Mouse (Mus musculus) forebrain, embryonic 12.5 days (tissue): ENCODE measurements around the gene Snrpd2. TPM values are rescaled to one million over a fixed set of nuclear protein-coding genes. Genes with fewer than 3 reads are reported as not detected.
"Not testable (repeated sequence)": the region's sequence is repeated elsewhere in the genome, so short reads cannot be mapped to it uniquely, and the experiment has no call there.

Experiments used
- ATAC-seq: fragments of 200-750 bp; cut with Nextera tagmentation; 2 replicates; pipeline ENCODE4 v1.8.0; 2017; ENCODE audit warnings: moderate TSS enrichment; ENCODE audit not compliant: low FRiP score
- H3K27ac ChIP-seq: fragments of 300-500 bp; sonication (generic); 2 replicates; pipeline ENCODE4 v1.5.1; 2016; ENCODE audit warnings: mild to moderate bottlenecking
- H3K27me3 ChIP-seq: fragments of 300-500 bp; sonication (generic); 2 replicates; pipeline ENCODE4 v1.6.1; 2016; ENCODE audit warnings: mild to moderate bottlenecking
- H3K36me3 ChIP-seq: fragments of 300-500 bp; sonication (generic); replicated peaks from 2 replicates; pipeline ENCODE4 v1.6.1; 2016; ENCODE audit warnings: mild to moderate bottlenecking
- H3K4me1 ChIP-seq: fragments of 300-500 bp; sonication (generic); 2 replicates; pipeline ENCODE4 v1.6.1; 2016
- H3K4me2 ChIP-seq: fragments of 300-500 bp; sonication (generic); 2 replicates; pipeline ENCODE4 v1.6.1; 2016; ENCODE audit warnings: mild to moderate bottlenecking, moderate library complexity
- H3K4me3 ChIP-seq: fragments of 300-500 bp; sonication (generic); replicated peaks from 2 replicates; pipeline ENCODE4 v1.5.1; 2016; ENCODE audit warnings: mild to moderate bottlenecking
- H3K9ac ChIP-seq: fragments of 300-500 bp; sonication (generic); 2 replicates; pipeline ENCODE4 v1.6.1; 2016; ENCODE audit warnings: mild to moderate bottlenecking
- H3K9me3 ChIP-seq: fragments of 300-500 bp; sonication (generic); 2 replicates; pipeline ENCODE4 v1.6.1; 2016
- WGBS: fragments of 180-500 bp; shearing (Covaris S2); methylation state at CpG from one replicate; pipeline ENCODE4 v1.1.7; 2016; 5-methylcytosine and 5-hydroxymethylcytosine counted together
- polyA plus RNA-seq: library from polyadenylated mRNA; unstranded; fragments of >200 nt; fragmentation: Nextera tagmentation; extraction: Ambion mirVana; gene quantifications from 2 replicates; pipeline ENCODE4 v1.2.1, GENCODE M21; 2016

Snrpd2 gene
- polyA plus RNA-seq, 1 experiment from 2014 or later: 153 TPM

DNA sequence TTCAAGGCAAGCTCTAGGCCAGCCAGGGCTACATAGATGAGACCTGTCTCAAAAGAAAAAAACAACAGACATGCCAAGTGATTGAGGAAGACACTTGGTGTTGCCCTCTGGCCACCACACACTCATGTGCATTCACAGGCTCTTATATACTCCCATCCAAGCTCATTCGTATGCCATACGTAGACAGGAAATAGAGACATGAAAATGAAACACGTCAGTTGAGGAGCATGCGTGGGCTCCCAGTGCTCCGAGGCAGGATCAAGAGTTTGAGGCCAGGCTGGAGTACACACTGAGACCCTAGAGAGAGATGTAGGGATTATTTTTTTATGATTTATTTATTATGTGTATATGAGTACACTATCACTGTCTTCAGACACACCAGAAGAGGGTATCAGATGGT lies 20.1 kb upstream of the Snrpd2 start:
- ATAC-seq: no peak
- Histone ChIP-seq H3K9me3 (no peaks in the 10 kb centered on the region), H3K4me2 (no peak overlapping the region), H3K9ac (no peak overlapping the region), H3K27me3 (no peaks in the 10 kb centered on the region), H3K4me1 (peaks cover 13% of the 10 kb centered on the region), H3K27ac (no peak overlapping the region), H3K36me3 (0 out of 2 replicates have a peak, but pooled peaks cover 12% of the 10 kb centered on the region), H3K4me3 (no peak overlapping the region)
- WGBS: 95% methylated on average over 5 of the region's 5 CpGs

DNA sequence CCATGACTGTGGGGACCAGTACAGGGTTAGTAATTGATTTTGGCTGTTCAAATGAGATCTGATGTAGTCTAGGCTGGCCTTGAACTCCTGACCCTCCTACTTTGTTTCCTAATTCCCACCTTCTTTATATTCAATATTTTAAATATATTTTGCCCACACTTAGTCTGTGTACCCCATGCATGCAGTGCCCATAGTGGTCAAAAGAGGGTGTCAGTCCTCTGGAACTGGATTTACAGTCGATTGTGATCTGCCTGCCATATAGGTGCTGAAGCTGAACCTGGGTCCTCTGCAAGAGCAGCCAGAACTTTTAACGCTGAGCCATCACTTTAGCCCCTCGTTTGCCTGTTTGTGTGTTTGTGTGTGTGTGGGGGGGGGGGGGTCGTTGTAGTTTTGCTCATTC lies 18.9 kb upstream of the Snrpd2 start:
- peaks cover 16% of the 10 kb centered on the region for H3K36me3 ChIP-seq
- peaks cover 13% of the 10 kb centered on the region for H3K4me1 ChIP-seq
- peak overlapping the region; percentile 91 for H3K27ac ChIP-seq
- H3K9me3 ChIP-seq: no peaks in the 10 kb centered on the region
- peak overlapping the region; percentile 64 for H3K4me2 ChIP-seq
- peak overlapping the region; percentile 42; the same call in 1 of the 2 replicates for H3K4me3 ChIP-seq
- H3K9ac ChIP-seq: peak overlapping the region; percentile 56
- no peak for ATAC-seq
- 42% methylated on average over 4 of the region's 4 CpGs for WGBS
- no peaks in the 10 kb centered on the region for H3K27me3 ChIP-seq

GRCm38 (mm10) chr7:19131324-19131848 lies 18.1 kb upstream of the Snrpd2 start:
- peak overlapping the region; percentile 91 for H3K27ac ChIP-seq
- H3K9ac ChIP-seq: peak overlapping the region; percentile 56
- peak; percentile 99 for ATAC-seq
- H3K4me2 ChIP-seq: peak overlapping the region; percentile 64
- H3K36me3 ChIP-seq: peaks cover 18% of the 10 kb centered on the region
- peak overlapping the region; percentile 42 for H3K4me3 ChIP-seq
- peaks cover 13% of the 10 kb centered on the region for H3K4me1 ChIP-seq
- H3K9me3 ChIP-seq: no peaks in the 10 kb centered on the region
- H3K27me3 ChIP-seq: no peaks in the 10 kb centered on the region
- under 1% methylated on average over 39 of the region's 39 CpGs for WGBS

GRCm38 (mm10) chr7:19136168-19136567 lies 13.4 kb upstream of the Snrpd2 start:
- H3K4me3 ChIP-seq: no peak overlapping the region
- ATAC-seq: no peak
- 95% methylated on average over 13 of the region's 13 CpGs for WGBS
- H3K27ac ChIP-seq: no peak overlapping the region
- H3K4me1 ChIP-seq: peaks cover 6% of the 10 kb centered on the region
- no peak overlapping the region for H3K4me2 ChIP-seq
- H3K9ac ChIP-seq: no peak overlapping the region
- H3K27me3 ChIP-seq: no peaks in the 10 kb centered on the region
- H3K9me3 ChIP-seq: no peaks in the 10 kb centered on the region
- H3K36me3 ChIP-seq: peaks cover 54% of the 10 kb centered on the region

DNA sequence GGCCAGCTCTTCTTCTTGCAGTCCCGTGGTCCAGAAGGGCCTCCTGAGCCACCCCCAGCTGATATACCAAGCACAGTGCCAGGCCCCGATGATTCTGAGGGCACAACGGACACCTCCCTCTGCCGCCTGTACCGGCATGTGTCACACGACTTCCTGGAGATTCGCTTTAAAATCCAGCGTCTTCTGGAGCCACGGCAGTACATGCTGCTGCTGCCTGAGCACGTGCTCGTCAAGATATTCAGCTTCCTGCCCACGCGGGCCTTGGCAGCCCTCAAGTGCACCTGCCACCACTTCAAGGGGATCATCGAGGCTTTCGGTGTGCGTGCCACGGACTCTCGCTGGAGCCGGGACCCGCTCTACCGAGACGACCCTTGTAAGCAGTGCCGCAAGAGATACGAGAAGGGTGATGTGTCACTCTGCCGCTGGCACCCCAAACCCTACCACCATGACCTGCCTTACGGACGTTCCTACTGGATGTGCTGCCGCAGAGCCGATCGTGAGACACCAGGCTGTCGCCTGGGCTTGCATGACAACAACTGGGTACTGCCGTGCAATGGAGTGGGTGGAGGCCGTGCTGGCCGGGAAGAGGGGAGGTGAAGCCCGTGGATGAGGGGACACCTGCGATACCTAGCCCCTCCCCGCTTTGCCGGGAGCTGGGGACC lies 12.7 kb upstream of the Snrpd2 start:
- no peak overlapping the region for H3K9ac ChIP-seq
- no peak overlapping the region for H3K4me2 ChIP-seq
- H3K4me1 ChIP-seq: peaks cover 3% of the 10 kb centered on the region
- no peak overlapping the region for H3K4me3 ChIP-seq
- 94% methylated on average over 38 of the region's 38 CpGs for WGBS
- ATAC-seq: no peak
- peaks cover 58% of the 10 kb centered on the region for H3K36me3 ChIP-seq
- no peaks in the 10 kb centered on the region for H3K27me3 ChIP-seq
- no peaks in the 10 kb centered on the region for H3K9me3 ChIP-seq
- H3K27ac ChIP-seq: no peak overlapping the region

DNA sequence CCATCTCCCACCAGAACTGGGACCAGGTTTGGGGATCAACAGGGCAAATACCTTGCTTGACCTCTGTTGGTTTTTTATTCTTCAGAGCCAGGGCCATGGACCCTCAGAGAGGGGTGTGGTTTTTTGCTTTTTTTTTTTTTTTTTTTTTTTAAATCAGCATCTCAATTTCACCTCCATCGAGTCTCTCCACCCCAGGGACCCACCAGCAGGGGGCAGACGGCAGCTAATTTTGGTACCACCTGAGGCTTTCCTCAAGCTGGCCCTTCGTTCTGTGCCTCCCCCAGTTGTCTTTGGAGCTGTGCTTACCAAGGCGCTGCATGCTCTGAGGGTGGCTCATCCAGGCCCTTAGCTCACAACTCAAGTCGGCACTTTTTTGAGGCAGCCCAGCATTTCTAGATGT lies 12.1 kb upstream of the Snrpd2 start:
- ATAC-seq: no peak
- no peak overlapping the region for H3K27ac ChIP-seq
- H3K4me1 ChIP-seq: no peaks in the 10 kb centered on the region
- no peak overlapping the region for H3K4me2 ChIP-seq
- no peak overlapping the region for H3K4me3 ChIP-seq
- no peaks in the 10 kb centered on the region for H3K27me3 ChIP-seq
- H3K9ac ChIP-seq: no peak overlapping the region
- H3K36me3 ChIP-seq: peaks cover 63% of the 10 kb centered on the region
- 51% methylated on average over 5 of the region's 5 CpGs for WGBS
- no peaks in the 10 kb centered on the region for H3K9me3 ChIP-seq

DNA sequence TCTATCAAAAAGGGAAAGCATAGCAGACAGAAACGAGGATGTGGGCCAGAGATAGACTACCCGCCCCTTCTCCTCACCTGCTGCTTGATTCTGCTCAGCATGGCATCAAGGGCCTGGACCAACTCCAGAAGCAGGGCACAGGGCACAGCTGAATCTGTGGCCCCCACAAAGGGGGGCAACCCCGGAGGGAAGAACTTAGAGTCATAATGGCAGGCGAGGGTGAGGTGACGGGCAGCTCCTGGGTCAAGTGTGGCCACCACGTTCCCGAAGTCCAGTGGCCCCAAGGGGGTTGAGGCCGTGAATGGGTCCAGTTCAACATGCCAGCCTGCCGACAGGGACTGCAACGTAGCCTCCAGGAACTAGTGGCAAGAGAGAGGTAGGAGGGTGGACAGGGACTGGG lies 2.7 kb upstream of the Snrpd2 start:
- H3K36me3 ChIP-seq: peaks cover 28% of the 10 kb centered on the region
- ATAC-seq: no peak
- H3K9ac ChIP-seq: no peak overlapping the region
- H3K4me1 ChIP-seq: peaks cover 18% of the 10 kb centered on the region
- no peaks in the 10 kb centered on the region for H3K9me3 ChIP-seq
- WGBS: 90% methylated on average over 10 of the region's 10 CpGs
- H3K27me3 ChIP-seq: no peaks in the 10 kb centered on the region
- H3K4me2 ChIP-seq: no peak overlapping the region
- H3K4me3 ChIP-seq: no peak overlapping the region
- no peak overlapping the region for H3K27ac ChIP-seq

DNA sequence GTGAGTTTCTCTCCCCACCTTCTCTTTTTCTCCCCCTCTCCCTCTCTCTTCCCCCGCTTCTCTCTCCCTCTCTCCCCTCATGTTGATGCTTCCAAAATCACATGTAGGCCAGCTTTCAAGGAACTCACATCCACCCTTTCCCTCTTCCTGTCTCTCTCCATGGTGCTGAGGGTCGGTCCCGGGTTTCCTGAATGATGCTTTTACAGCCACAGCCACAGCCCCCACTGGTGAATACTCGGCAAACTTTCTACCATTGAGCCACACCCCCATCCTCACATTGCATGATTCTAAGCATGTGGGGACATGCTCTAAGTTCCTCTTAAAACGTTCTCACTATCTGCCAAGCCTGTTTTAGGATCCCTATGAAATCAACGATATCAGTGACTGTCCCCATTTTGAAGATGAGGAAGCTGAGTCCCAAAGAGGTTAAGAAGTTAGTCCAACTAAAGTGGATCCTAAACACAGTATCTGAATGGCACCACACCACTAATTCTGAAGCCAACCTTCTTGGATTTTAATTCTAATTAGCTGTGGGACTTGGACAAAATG lies 2.0 kb upstream of the Snrpd2 start:
- ATAC-seq: no peak
- Histone ChIP-seq H3K4me3 (no peak overlapping the region), H3K4me2 (peak overlapping the region; percentile 87), H3K27ac (no peak overlapping the region), H3K4me1 (peaks cover 18% of the 10 kb centered on the region), H3K36me3 (peaks cover 30% of the 10 kb centered on the region), H3K9ac (no peak overlapping the region), H3K27me3 (no peaks in the 10 kb centered on the region), H3K9me3 (no peaks in the 10 kb centered on the region)
- 63% methylated on average over 6 of the region's 6 CpGs for WGBS

DNA sequence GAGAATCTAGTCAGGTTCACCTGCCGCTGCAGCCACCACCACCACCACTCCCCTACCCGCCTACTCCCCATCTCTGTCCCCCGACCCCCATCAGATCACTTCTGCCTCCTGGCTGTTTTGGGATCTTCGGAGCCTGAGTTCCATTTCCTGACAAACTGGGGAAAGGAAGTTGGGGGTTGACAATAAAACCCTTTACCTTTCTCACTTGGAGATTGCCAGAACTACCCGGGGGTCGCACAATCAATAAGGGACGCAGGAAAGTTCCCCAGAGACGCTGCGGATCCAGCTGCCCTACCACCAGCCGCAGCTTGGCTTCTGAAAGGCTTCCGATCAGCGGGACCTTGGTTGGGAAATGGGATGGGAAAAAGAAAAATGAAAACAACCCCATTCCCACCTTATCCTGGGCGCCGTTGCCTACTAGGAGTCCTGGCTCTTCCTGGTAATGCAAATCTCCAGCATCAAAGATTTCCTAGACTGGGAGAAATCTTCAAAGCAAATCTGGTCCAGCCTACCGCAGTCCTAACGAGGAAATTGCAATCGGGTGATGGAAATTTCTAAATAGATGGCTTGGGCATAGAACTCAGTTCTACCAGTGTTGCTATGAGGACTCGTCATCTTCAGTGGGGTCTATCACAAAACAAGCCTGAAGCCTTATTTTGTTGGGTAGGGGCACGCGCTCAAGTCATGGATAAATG lies 1.2 kb upstream of the Snrpd2 start:
- WGBS: 19% methylated on average over 20 of the region's 20 CpGs
- Histone ChIP-seq H3K4me1 (peaks cover 18% of the 10 kb centered on the region), H3K27me3 (no peaks in the 10 kb centered on the region), H3K9me3 (no peaks in the 10 kb centered on the region), H3K9ac (peak overlapping the region; percentile 68), H3K27ac (peak overlapping the region; percentile 73; the same call in 1 of the 2 replicates), H3K4me2 (peak overlapping the region; percentile 87), H3K4me3 (peak overlapping the region; percentile 68), H3K36me3 (peaks cover 34% of the 10 kb centered on the region)
- ATAC-seq: no peak

DNA sequence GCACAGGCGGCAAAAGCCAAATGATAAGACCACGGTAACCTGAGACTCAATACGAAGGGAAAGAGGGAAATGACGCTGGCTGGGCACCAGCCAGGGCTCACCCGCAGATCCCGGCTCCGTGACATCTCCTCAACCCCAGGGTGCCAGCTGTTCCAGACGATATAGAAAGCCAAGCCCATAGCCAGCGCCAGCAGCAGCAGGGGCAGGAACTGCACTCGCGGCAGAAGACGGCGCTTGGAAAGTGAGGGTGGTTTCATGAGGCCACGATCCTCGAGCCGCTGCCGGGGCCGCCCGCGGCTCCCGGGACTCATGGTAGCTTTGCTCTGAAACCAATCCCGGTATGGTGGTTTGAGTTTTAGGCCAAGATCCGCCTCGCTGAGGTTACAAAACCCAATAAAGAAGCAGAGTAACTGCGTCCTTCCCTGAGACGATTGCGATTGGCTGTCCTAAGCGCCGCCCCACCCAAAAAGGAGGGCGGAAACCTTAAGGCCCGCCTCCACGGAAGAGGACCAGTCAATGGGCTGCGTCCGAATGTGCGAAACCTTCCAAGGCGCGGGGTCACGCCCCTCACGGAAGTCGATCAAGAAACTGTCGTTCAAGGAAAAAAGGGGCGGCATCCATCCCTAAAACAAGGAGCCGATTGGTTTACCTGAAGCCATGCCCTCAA lies 514 bp upstream of the Snrpd2 start, which contains the start of gene Qpctl:
Gene Qpctl, minus strand, starts transcription at position 417 of the 667 bp plus-strand sequence.
- Histone ChIP-seq H3K27me3 (no peaks in the 10 kb centered on the region), H3K27ac (peak within 1 kb of the TSS; percentile 89), H3K9ac (peak within 1 kb of the TSS; percentile 73), H3K4me2 (peak within 1 kb of the TSS; percentile 87), H3K9me3 (no peaks in the 10 kb centered on the region), H3K4me3 (peak within 1 kb of the TSS; percentile 68), H3K4me1 (peaks cover 18% of the 10 kb centered on the region), H3K36me3 (peaks cover 41% of the 10 kb centered on the region)
- WGBS: under 1% methylated on average over 43 of the region's 43 CpGs
- peak; percentile 97 for ATAC-seq

GRCm38 (mm10) chr7:19151121-19151520 lies 1.6 kb downstream of the Snrpd2 start:
- H3K9ac ChIP-seq, H3K27me3 ChIP-seq, H3K4me2 ChIP-seq, ATAC-seq, H3K27ac ChIP-seq, H3K9me3 ChIP-seq: not testable (repeated sequence)
- Histone ChIP-seq H3K36me3 (peaks cover 48% of the 10 kb centered on the region), H3K4me3 (0 out of 2 replicates have a peak overlapping the region, but pooled peaks have one; percentile 68), H3K4me1 (peaks cover 18% of the 10 kb centered on the region)
- 91% methylated on average over 10 of the region's 10 CpGs for WGBS

DNA sequence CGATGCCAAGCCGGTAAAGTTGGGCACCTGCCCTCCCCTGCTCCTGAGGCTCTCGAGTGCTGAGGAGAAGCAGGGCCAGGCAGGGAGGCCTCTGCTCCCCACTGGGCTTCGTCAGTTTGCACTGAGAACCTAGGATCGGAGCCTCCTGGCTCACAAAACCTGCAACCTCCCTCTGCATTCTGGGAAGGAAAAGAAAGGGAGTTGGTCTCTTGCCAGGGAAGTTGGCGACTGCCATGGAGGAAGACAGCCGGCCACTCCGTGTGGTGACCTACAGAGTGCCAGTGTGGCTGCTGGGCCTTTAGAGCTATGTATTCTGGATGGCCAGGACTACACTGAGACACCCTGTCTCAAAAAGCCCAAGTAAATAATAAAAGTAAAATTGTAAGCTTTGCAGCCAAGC lies 5.3 kb downstream of the Snrpd2 start:
- no peak for ATAC-seq

More for the DNA sequence above, 5.3 kb downstream of the Snrpd2 start:
- peaks cover 39% of the 10 kb centered on the region for H3K36me3 ChIP-seq
- no peak overlapping the region for H3K4me2 ChIP-seq
- H3K4me1 ChIP-seq: peaks cover 26% of the 10 kb centered on the region
- H3K9me3 ChIP-seq: no peaks in the 10 kb centered on the region
- no peak overlapping the region for H3K9ac ChIP-seq
- H3K4me3 ChIP-seq: no peak overlapping the region
- peaks cover 14% of the 10 kb centered on the region for H3K27me3 ChIP-seq
- WGBS: 77% methylated on average over 8 of the region's 8 CpGs
- no peak overlapping the region for H3K27ac ChIP-seq
